Mouse (Mus musculus) heart, embryonic 13.5 days (tissue): Measurements from ENCODE around the gene Zdhhc9. TPM values are rescaled to one million over a fixed set of nuclear protein-coding genes. Genes with fewer than 3 reads are reported as not detected.

ENCODE experiments used
- ATAC-seq: fragments of 200-750 bp; cut with Nextera tagmentation; 2 replicates; pipeline ENCODE4 v1.8.0; 2017; ENCODE audit warnings: moderate TSS enrichment; ENCODE audit not compliant: insufficient number of reproducible peaks, low FRiP score, low TSS enrichment; ENCODE audit errors: extremely low read depth
- H3K27ac ChIP-seq: fragments of 300-500 bp; sonication (generic); replicated peaks from 2 replicates; pipeline ENCODE4 v1.5.1; 2015; ENCODE audit warnings: moderate library complexity, mild to moderate bottlenecking, inconsistent platforms
- H3K27me3 ChIP-seq: fragments of 300-500 bp; sonication (generic); replicated peaks from 2 replicates; pipeline ENCODE4 v1.6.1; 2015; ENCODE audit warnings: mild to moderate bottlenecking, inconsistent platforms
- H3K36me3 ChIP-seq: fragments of 300-500 bp; sonication (generic); 2 replicates; pipeline ENCODE4 v1.6.1; 2015; ENCODE audit warnings: mild to moderate bottlenecking, inconsistent platforms
- H3K4me1 ChIP-seq: fragments of 300-500 bp; sonication (generic); 2 replicates; pipeline ENCODE4 v1.6.1; 2015; ENCODE audit warnings: inconsistent platforms
- H3K4me2 ChIP-seq: fragments of 300-500 bp; sonication (generic); 2 replicates; pipeline ENCODE4 v1.6.1; 2015; ENCODE audit warnings: inconsistent platforms, mild to moderate bottlenecking, moderate library complexity
- H3K4me3 ChIP-seq: fragments of 300-500 bp; sonication (generic); 2 replicates; pipeline ENCODE4 v1.5.1; 2015; ENCODE audit warnings: moderate library complexity, mild to moderate bottlenecking, inconsistent platforms
- H3K9ac ChIP-seq: fragments of 300-500 bp; sonication (generic); 2 replicates; pipeline ENCODE4 v1.6.1; 2015; ENCODE audit warnings: inconsistent platforms, mild to moderate bottlenecking, moderate library complexity
- H3K9me3 ChIP-seq: fragments of 300-500 bp; sonication (generic); 2 replicates; pipeline ENCODE4 v1.6.1; 2016; ENCODE audit warnings: inconsistent platforms
- WGBS: fragments of 180-500 bp; shearing (Covaris S2); methylation state at CpG from one replicate; pipeline ENCODE4 v1.1.7; 2015; ENCODE audit warnings: mixed read lengths; 5-methylcytosine and 5-hydroxymethylcytosine counted together
- polyA plus RNA-seq: library from polyadenylated mRNA; unstranded; fragments of >200 nt; fragmentation: Nextera tagmentation; extraction: Ambion mirVana; gene quantifications from 2 replicates; pipeline ENCODE4 v1.2.1, GENCODE M21; 2015

The Zdhhc9 gene
- polyA plus RNA-seq, 1 experiment from 2014 or later, result 2.2 TPM

- Histone ChIP-seq H3K27ac (no peak overlapping the region), H3K9me3 (no peaks in the 10 kb centered on the region), H3K4me2 (no peak overlapping the region), H3K4me1 (peaks cover 13% of the 10 kb centered on the region), H3K36me3 (0 out of 2 replicates have a peak, but pooled peaks cover 4% of the 10 kb centered on the region), H3K27me3 (peaks cover 3% of the 10 kb centered on the region), H3K9ac (no peak overlapping the region), H3K4me3 (no peak overlapping the region)
- WGBS, result 72% methylated on average over 7 of the region's 7 CpGs
- no peak for ATAC-seq
These were observed 4.9 kb downstream of the Zdhhc9 start for GRCm38 (mm10) chrX:48203763-48204162.

DNA sequence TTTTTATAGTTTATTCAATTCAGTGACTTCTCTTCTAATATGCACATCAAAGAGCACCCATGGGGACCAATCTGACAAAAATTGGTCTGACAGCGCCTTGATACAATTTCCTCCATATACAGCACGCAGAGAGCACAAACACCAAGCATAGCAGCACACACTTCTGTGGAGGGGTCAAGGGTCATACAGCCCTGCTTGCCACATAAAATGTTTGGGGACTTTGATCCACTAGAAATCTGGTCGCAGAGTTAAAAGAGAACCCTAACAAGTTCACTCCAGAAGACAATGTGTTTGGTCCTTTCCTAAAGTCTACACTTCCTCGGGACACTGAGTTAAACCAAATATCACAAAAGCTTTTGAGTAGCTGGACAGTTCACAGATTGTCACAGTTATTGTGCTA is 5.7 kb downstream of the Zdhhc9 start:
- ATAC-seq, result no peak
- 75% methylated on average over 4 of the region's 4 CpGs for WGBS
- Histone ChIP-seq H3K27ac (no peak overlapping the region), H3K4me2 (no peak overlapping the region), H3K27me3 (peaks cover 3% of the 10 kb centered on the region), H3K4me3 (no peak overlapping the region), H3K36me3 (0 out of 2 replicates have a peak, but pooled peaks cover 4% of the 10 kb centered on the region), H3K4me1 (peaks cover 13% of the 10 kb centered on the region), H3K9me3 (no peaks in the 10 kb centered on the region), H3K9ac (no peak overlapping the region)

GRCm38 (mm10) chrX:48202436-48202835 is 6.2 kb downstream of the Zdhhc9 start:
- 82% methylated on average over 7 of the region's 7 CpGs for WGBS
- Histone ChIP-seq H3K4me1 (peaks cover 10% of the 10 kb centered on the region), H3K9me3 (no peaks in the 10 kb centered on the region), H3K4me2 (no peak overlapping the region), H3K27ac (no peak overlapping the region), H3K27me3 (peaks cover 3% of the 10 kb centered on the region), H3K36me3 (0 out of 2 replicates have a peak, but pooled peaks cover 6% of the 10 kb centered on the region), H3K4me3 (no peak overlapping the region), H3K9ac (no peak overlapping the region)
- ATAC-seq, result no peak

DNA sequence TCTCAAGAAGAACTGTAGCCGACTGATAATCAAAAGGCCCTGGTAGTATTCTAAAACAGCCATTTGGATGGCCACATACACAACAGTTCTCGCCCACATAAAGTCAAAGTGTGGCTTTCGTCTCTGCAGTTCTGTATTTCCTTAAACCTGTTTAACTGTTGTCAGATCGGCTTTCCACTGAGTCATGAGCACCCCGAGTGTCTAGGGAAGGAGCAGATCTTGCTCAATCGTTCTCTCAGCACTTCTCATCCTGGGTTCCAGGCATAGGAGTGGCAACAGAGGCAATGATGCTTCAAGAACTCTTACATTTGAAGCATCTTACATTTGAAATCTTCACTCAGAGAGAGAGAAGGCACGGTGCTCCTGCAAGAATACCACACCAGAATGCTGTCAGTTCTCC is 6.7 kb downstream of the Zdhhc9 start:
- Histone ChIP-seq H3K9ac (no peak overlapping the region), H3K4me1 (peaks cover 7% of the 10 kb centered on the region), H3K36me3 (0 out of 2 replicates have a peak, but pooled peaks cover 6% of the 10 kb centered on the region), H3K27ac (no peak overlapping the region), H3K27me3 (peaks cover 3% of the 10 kb centered on the region), H3K4me3 (no peak overlapping the region), H3K9me3 (no peaks in the 10 kb centered on the region), H3K4me2 (no peak overlapping the region)
- WGBS, result 79% methylated on average over 7 of the region's 7 CpGs
- ATAC-seq, result no peak

DNA sequence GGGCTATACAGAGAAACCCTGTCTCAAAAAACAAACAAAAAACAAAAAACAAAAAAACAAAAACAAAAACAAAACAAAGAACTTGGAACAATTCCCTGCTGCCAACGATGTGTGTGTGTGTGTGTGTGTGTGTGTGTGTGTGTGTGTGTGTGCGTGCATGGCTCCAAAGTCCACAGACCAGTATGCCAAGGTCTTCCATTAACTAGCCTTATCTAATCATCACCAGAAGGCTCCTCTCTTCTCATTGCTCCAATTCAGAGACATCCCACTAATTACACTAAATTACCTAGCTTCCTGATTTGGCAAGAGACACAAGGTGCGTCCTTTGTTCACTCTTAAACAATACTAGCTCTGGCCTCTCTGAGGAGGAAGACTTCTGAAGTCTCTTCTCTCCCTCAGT is 8.0 kb downstream of the Zdhhc9 start:
- Histone ChIP-seq H3K27ac (no peak overlapping the region), H3K4me1 (peaks cover 10% of the 10 kb centered on the region), H3K9me3 (no peaks in the 10 kb centered on the region), H3K4me3 (no peak overlapping the region), H3K27me3 (peaks cover 3% of the 10 kb centered on the region), H3K36me3 (0 out of 2 replicates have a peak, but pooled peaks cover 6% of the 10 kb centered on the region), H3K4me2 (no peak overlapping the region), H3K9ac (no peak overlapping the region)
- no peak for ATAC-seq
- WGBS, result 82% methylated on average over 3 of the region's 3 CpGs

DNA sequence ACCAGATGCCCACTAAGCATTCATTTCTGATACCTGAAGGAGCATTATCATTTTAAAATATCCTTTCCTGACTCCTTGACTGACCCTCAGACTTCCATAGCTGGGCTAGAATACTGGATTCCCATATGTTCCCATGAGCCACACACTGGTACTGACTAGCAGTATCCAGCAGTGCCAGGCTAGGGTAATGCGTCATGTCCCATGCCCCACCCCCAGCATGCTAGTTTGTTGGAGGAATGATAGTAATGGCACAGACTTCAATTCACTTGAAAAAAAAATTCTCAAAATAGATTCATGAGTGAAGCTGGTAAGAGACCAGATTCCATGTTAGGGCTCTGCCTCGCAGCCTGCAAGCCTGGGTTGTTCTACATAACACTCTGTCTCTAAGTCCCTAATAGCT is 9.7 kb downstream of the Zdhhc9 start:
- Histone ChIP-seq H3K27ac (no peak overlapping the region), H3K9ac (no peak overlapping the region), H3K4me2 (no peak overlapping the region), H3K9me3 (no peaks in the 10 kb centered on the region), H3K4me1 (peaks cover 11% of the 10 kb centered on the region), H3K4me3 (no peak overlapping the region), H3K27me3 (no peaks in the 10 kb centered on the region; the same call in 1 of the 2 replicates), H3K36me3 (0 out of 2 replicates have a peak, but pooled peaks cover 6% of the 10 kb centered on the region)
- 65% methylated on average over 2 of the region's 2 CpGs for WGBS
- ATAC-seq, result no peak

- H3K27me3 ChIP-seq, result no peaks in the 10 kb centered on the region; the same call in 1 of the 2 replicates
These were observed 10.8 kb downstream of the Zdhhc9 start for GRCm38 (mm10) chrX:48197856-48198255.

DNA sequence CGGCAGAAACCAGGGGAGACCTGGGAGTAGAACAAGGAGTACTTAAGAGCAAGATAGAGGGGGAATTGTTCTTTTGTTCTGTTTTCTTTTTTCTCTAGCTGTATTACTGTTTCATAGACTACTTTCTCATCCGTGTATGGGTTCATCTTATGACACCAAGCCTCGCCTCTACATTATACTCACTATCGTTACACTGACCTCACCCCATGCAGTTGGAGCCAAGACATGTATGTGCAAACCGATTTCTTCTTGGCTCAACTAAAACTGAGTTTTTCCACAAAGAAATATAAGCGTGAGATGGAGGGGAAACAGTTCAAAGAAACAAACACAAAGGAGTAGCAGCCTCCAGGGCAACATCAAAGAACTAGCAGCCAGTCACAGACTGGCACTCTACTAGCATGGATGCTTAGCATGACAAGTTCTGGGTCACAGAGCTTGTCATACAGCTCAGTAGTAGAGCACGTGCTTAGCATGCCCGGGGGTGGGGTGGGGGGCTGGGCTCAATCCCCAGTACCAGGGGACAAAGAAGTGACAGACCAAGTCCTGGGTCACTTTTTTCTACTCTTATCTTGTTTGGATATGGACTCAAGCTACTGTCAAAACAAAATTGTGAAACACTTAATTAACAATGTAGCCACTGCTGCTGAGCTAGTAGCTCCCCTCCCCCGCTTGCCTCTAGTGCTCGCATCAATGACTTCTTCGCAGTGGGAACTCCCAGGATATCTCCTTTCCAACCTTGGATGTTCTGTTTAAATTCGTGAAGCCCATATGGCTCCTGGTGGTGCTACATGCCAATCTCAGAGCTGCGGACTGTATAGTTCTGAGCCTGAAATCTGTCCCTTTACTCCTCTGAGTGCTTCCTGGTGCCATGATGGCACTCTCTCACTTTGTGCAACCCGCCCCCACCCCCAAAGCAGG is 15.2 kb downstream of the Zdhhc9 start:
- no peaks in the 10 kb centered on the region for H3K9me3 ChIP-seq
- peaks cover 18% of the 10 kb centered on the region for H3K36me3 ChIP-seq
- H3K9ac ChIP-seq, result no peak overlapping the region
- WGBS, result 58% methylated on average over 14 of the region's 14 CpGs
- no peaks in the 10 kb centered on the region; the same call in 1 of the 2 replicates for H3K27me3 ChIP-seq
- ATAC-seq, result no peak
- peaks cover 9% of the 10 kb centered on the region; the same call in 1 of the 2 replicates for H3K4me1 ChIP-seq
- H3K27ac ChIP-seq, result no peak overlapping the region
- no peak overlapping the region for H3K4me3 ChIP-seq
- no peak overlapping the region for H3K4me2 ChIP-seq

More at GRCm38 (mm10) chrX:48197856-48198255, 10.8 kb downstream of the Zdhhc9 start:
- ATAC-seq, result no peak
- H3K36me3 ChIP-seq, result peaks cover 6% of the 10 kb centered on the region; the same call in 1 of the 2 replicates
- H3K9me3 ChIP-seq, result no peaks in the 10 kb centered on the region
- H3K27ac ChIP-seq, result no peak overlapping the region
- no peak overlapping the region for H3K4me3 ChIP-seq
- 78% methylated on average over 3 of the region's 3 CpGs for WGBS
- H3K9ac ChIP-seq, result no peak overlapping the region
- H3K4me2 ChIP-seq, result no peak overlapping the region
- H3K4me1 ChIP-seq, result peaks cover 17% of the 10 kb centered on the region

DNA sequence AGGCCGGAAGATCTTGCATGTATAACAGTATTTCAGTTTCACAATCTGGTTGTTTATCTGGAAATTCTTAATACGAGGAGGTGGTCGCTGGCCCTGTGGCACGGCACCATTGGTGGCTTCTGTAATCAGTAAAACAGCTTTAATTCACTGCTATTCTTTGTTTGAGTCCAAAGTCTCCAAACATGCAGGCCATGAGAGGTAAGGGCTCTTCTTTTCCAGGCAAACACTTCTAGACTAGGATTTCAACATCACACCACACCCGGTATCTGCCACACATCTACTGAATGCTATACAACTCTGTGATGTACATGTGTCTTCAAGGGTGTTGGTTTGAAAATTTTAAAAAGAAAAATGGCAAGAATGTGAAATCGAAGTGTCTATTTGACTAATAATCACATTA is 17.4 kb downstream of the Zdhhc9 start:
- H3K4me2 ChIP-seq, result no peak overlapping the region
- 90% methylated on average over 6 of the region's 6 CpGs for WGBS
- H3K4me3 ChIP-seq, result no peak overlapping the region
- peaks cover 18% of the 10 kb centered on the region for H3K36me3 ChIP-seq
- no peaks in the 10 kb centered on the region for H3K9me3 ChIP-seq
- no peak for ATAC-seq
- no peaks in the 10 kb centered on the region for H3K27me3 ChIP-seq
- no peak overlapping the region for H3K9ac ChIP-seq
- H3K27ac ChIP-seq, result no peak overlapping the region
- H3K4me1 ChIP-seq, result peaks cover 9% of the 10 kb centered on the region; the same call in 1 of the 2 replicates

DNA sequence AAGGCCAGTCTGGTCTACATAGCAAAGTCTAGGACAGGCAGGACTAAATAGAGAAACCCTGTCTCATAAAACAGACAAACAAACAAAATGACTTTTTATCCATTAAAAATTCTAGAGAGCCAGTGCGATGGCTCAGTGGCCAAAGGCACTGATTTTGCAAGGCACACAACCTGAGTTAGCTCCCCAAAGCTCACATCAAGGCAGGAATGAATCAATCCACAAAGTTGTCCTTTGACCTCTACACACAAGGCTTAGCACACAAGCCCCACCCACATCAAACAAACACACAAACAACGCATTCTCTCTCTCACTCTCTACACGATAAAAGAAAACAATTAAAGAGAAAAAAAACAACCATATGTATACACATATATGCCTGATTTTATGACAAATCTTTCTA is 24.0 kb downstream of the Zdhhc9 start:
- H3K9ac ChIP-seq, result no peak overlapping the region
- H3K9me3 ChIP-seq, result no peaks in the 10 kb centered on the region
- no peak overlapping the region for H3K27ac ChIP-seq
- no peak overlapping the region for H3K4me2 ChIP-seq
- H3K27me3 ChIP-seq, result peaks cover 3% of the 10 kb centered on the region; the same call in 1 of the 2 replicates
- peaks cover 6% of the 10 kb centered on the region; the same call in 1 of the 2 replicates for H3K36me3 ChIP-seq
- no peak overlapping the region for H3K4me3 ChIP-seq
- no peaks in the 10 kb centered on the region for H3K4me1 ChIP-seq
- ATAC-seq, result no peak
- WGBS, result 75% methylated on average over 3 of the region's 3 CpGs

DNA sequence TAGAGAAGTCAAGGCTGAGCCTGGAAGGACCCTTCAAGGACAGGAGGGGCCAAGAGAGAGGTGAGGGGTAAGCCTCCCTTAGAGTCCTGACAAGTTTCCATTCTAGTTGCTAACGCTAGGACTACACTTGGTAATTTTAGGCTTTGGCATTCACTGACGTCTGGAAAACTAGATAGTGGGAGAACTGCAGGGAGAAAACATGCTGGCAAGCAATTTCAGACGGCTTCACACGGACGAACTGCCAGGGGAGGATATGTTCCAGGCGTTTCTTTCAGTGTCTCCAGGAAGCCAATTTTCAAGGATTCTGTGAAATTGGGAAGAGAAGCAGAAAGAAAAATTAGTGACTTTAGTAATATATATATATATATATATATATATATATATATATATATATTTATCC is 26.8 kb downstream of the Zdhhc9 start:
- no peak overlapping the region for H3K4me3 ChIP-seq
- no peak overlapping the region for H3K4me2 ChIP-seq
- H3K9me3 ChIP-seq, result no peaks in the 10 kb centered on the region
- H3K9ac ChIP-seq, result no peak overlapping the region
- H3K27ac ChIP-seq, result no peak overlapping the region
- no peak for ATAC-seq
- H3K4me1 ChIP-seq, result no peaks in the 10 kb centered on the region
- whole genome bisulfite sequencing, result 40% methylated on average over 6 of the region's 6 CpGs
- peaks cover 9% of the 10 kb centered on the region; the same call in 1 of the 2 replicates for H3K36me3 ChIP-seq
- H3K27me3 ChIP-seq, result peaks cover 3% of the 10 kb centered on the region; the same call in 1 of the 2 replicates
